Mouse (Mus musculus) Patski (cell line): ENCODE data around the gene Papolb. TPM values are rescaled to one million over a fixed set of nuclear protein-coding genes. Genes with fewer than 3 reads are reported as not detected.
A peak's percentile ranks its signal among the peaks of the same experiment; 100 is the strongest.

Source experiments
- ATAC-seq: fragments of 100-300 bp; one replicate; pipeline ENCODE4 v1.8.0; 2021
- CTCF ChIA-PET: fragments of 350-600 bp; sonication (Branson Sonifier 250); formaldehyde crosslinking; loops from one replicate; lab custom pipeline; 2022; ENCODE audit warnings: inconsistent platforms; lab: Charles Lee
- POLR2A ChIA-PET: fragments of 350-600 bp; sonication (Branson Sonifier 250); formaldehyde crosslinking; loops from one replicate; lab custom pipeline; 2022; ENCODE audit warnings: antibody characterized with exemption, inconsistent platforms; lab: Charles Lee
- DNase-seq: peaks from one replicate; pipeline ENCODE4 v3.0.0-alpha.2; 2011; ENCODE audit warnings: low read depth, low spot score
- H3K27me3 ChIP-seq: fragments of 371-371 bp; one replicate; pipeline ENCODE4 v1.5.1; 2021
- CTCF ChIP-seq: fragments of 100-300 bp; IDR thresholded peaks from one replicate; pipeline ENCODE4 v1.5.1; 2021
- in situ Hi-C: fragments of 300-500 bp; cut with MboI; formaldehyde crosslinking; loops from 3 replicates; pipeline ENCODE4 v1.11.1; 2018; ENCODE audit warnings: low pct_unique_long_range_greater_than_20kb, mixed read lengths
- polyA plus RNA-seq: library from polyadenylated mRNA; unstranded; gene quantifications from one replicate; pipeline ENCODE4 v1.2.3, GENCODE M21; 2021

Papolb gene
- 0.04 TPM for polyA plus RNA-seq

GRCm38 (mm10) chr5:142529915-142530314, at the start of gene Papolb:
TSS of gene Papolb (minus strand) at chr5:142530076.
- peaks cover 6% of the 10 kb centered on the region for H3K27me3 ChIP-seq
- ChIA-PET CTCF (interaction anchor here (1.2 kb wide), 1 partner anchor 27 kb away, joined by 4 read pairs; no protein-coding TSS in a partner anchor), POLR2A (no interaction called here)
- DNase-seq (no peak), ATAC-seq (no peak)
- in situ Hi-C loops = no loop called here
- no peak for TF ChIP-seq CTCF

- ChIA-PET POLR2A (no interaction called here), CTCF (no interaction called here)
- DNase-seq = no peak
- peak; percentile 32 for TF ChIP-seq CTCF
- in situ Hi-C loops = loop anchor here (5.0 kb wide), 1 partner anchor 39 kb away; no protein-coding TSS in a partner anchor
- peaks cover 9% of the 10 kb centered on the region for H3K27me3 ChIP-seq
- no peak for ATAC-seq
Measured at GRCm38 (mm10) chr5:142578192-142578591, 48.3 kb upstream of the Papolb start.

GRCm38 (mm10) chr5:142576832-142577231, 47.0 kb upstream of the Papolb start:
- DNase-seq (no peak), ATAC-seq (no peak)
- CTCF ChIA-PET = no interaction called here
- H3K27me3 ChIP-seq = no peaks in the 10 kb centered on the region
- TF ChIP-seq CTCF = no peak
- in situ Hi-C loops = loop anchor here (5.0 kb wide), 1 partner anchor 40 kb away; no protein-coding TSS in a partner anchor
- POLR2A ChIA-PET = no interaction called here

GRCm38 (mm10) chr5:142574323-142575057, 44.6 kb upstream of the Papolb start:
- CTCF ChIA-PET = no interaction called here

GRCm38 (mm10) chr5:142564606-142565005, 34.7 kb upstream of the Papolb start:
- DNase-seq = no peak
- POLR2A ChIA-PET = no interaction called here
- CTCF ChIA-PET = no interaction called here

More at GRCm38 (mm10) chr5:142574323-142575057, 44.6 kb upstream of the Papolb start:
- ATAC-seq = no peak
- in situ Hi-C loops = loop anchor here (5.0 kb wide), 1 partner anchor 43 kb away; no protein-coding TSS in a partner anchor
- DNase-seq = no peak
- POLR2A ChIA-PET = no interaction called here
- TF ChIP-seq CTCF = no peak
- H3K27me3 ChIP-seq = no peaks in the 10 kb centered on the region

GRCm38 (mm10) chr5:142560261-142560660, 30.4 kb upstream of the Papolb start:
- POLR2A ChIA-PET = no interaction called here
- in situ Hi-C loops = loop anchor here (10.0 kb wide), 2 partner anchors 155 to 315 kb away; no protein-coding TSS in a partner anchor

More at GRCm38 (mm10) chr5:142564606-142565005, 34.7 kb upstream of the Papolb start:
- TF ChIP-seq CTCF = no peak
- ATAC-seq = no peak
- peaks cover 4% of the 10 kb centered on the region for H3K27me3 ChIP-seq
- in situ Hi-C loops = loop anchor here (10.0 kb wide), 2 partner anchors 150 to 310 kb away; no protein-coding TSS in a partner anchor

GRCm38 (mm10) chr5:142557397-142558067, 27.7 kb upstream of the Papolb start:
- DNase-seq (no peak), ATAC-seq (peak; percentile 51)
- H3K27me3 ChIP-seq = no peaks in the 10 kb centered on the region
- ChIA-PET CTCF (interaction anchor here (0.7 to 1.3 kb wide), 2 partner anchors 51 to 59 kb away, joined by 3 read pairs; no protein-coding TSS in a partner anchor), POLR2A (no interaction called here)
- in situ Hi-C loops = no loop called here
- peak; percentile 85 for TF ChIP-seq CTCF

More at GRCm38 (mm10) chr5:142560261-142560660, 30.4 kb upstream of the Papolb start:
- no peak for TF ChIP-seq CTCF
- no peak for DNase-seq
- no peak for ATAC-seq
- peaks cover 4% of the 10 kb centered on the region for H3K27me3 ChIP-seq
- CTCF ChIA-PET = no interaction called here

GRCm38 (mm10) chr5:142556721-142557120, 26.8 kb upstream of the Papolb start:
- ATAC-seq = no peak
- POLR2A ChIA-PET = no interaction called here
- in situ Hi-C loops = no loop called here
- H3K27me3 ChIP-seq = no peaks in the 10 kb centered on the region
- TF ChIP-seq CTCF = no peak
- no peak for DNase-seq
- CTCF ChIA-PET = interaction anchor here (0.7 to 1.3 kb wide), 2 partner anchors 51 to 58 kb away, joined by 3 read pairs; no protein-coding TSS in a partner anchor

GRCm38 (mm10) chr5:142555866-142556265, 26.0 kb upstream of the Papolb start:
- ATAC-seq (no peak), DNase-seq (no peak)
- no peaks in the 10 kb centered on the region for H3K27me3 ChIP-seq
- ChIA-PET POLR2A (no interaction called here), CTCF (interaction anchor here (1.6 to 1.9 kb wide), 2 partner anchors 11 to 51 kb away, joined by 3 to 6 read pairs; no protein-coding TSS in a partner anchor)
- in situ Hi-C loops = no loop called here
- no peak for TF ChIP-seq CTCF
